Mouse (Mus musculus): ENCODE measurements around the gene Parp3. TPM values are rescaled to one million over a fixed set of nuclear protein-coding genes. Genes with fewer than 3 reads are reported as not detected.

Parp3 gene
- polyA plus RNA-seq, 1 experiment = 19.5 TPM

GRCm38 (mm10) chr9:106447348-106447747 lies 29.4 kb downstream of the Parp3 start, which contains the start of the genes Abhd14b and Abhd14a:
TSS of gene Abhd14b (plus strand) at chr9:106447459.
TSS of gene Abhd14a (minus strand) at chr9:106447678.
- WGBS = under 1% methylated on average over 24 of the region's 24 CpGs
- DNase-seq (ENCODE audit: low read depth, low spot score) = peak; percentile 88

GRCm38 (mm10) chr9:106444836-106445235 lies 31.9 kb downstream of the Parp3 start:
- no peak for DNase-seq (ENCODE audit: low read depth, low spot score)
- WGBS = 70% methylated on average over 4 of the region's 4 CpGs

- no peak for DNase-seq (ENCODE audit: low read depth, low spot score)
Measured at GRCm38 (mm10) chr9:106442680-106443079, 34.1 kb downstream of the Parp3 start.

GRCm38 (mm10) chr9:106436566-106436965 lies 40.2 kb downstream of the Parp3 start:
- WGBS = 62% methylated on average over 9 of the region's 9 CpGs
- DNase-seq (ENCODE audit: low read depth, low spot score) = no peak

More at GRCm38 (mm10) chr9:106442680-106443079, 34.1 kb downstream of the Parp3 start:
- WGBS = 76% methylated on average over 5 of the region's 5 CpGs

GRCm38 (mm10) chr9:106433389-106433788 lies 43.4 kb downstream of the Parp3 start:
- DNase-seq (ENCODE audit: low read depth, low spot score) = no peak
- WGBS = 33% methylated on average over 7 of the region's 7 CpGs

GRCm38 (mm10) chr9:106430015-106430264 lies 46.8 kb downstream of the Parp3 start:
- WGBS = 3% methylated on average over 4 of the region's 4 CpGs
- no peak for DNase-seq (ENCODE audit: low read depth, low spot score)

GRCm38 (mm10) chr9:106429221-106430014 lies 47.3 kb downstream of the Parp3 start, which contains the start of gene Rpl29:
TSS of gene Rpl29 (plus strand) at chr9:106429454.
- WGBS = under 1% methylated on average over 55 of the region's 55 CpGs
- DNase-seq (ENCODE audit: low read depth, low spot score) = peak; percentile 93

GRCm38 (mm10) chr9:106428719-106429220 lies 48.0 kb downstream of the Parp3 start:
- no peak for DNase-seq (ENCODE audit: low read depth, low spot score)
- 2% methylated on average over 11 of the region's 11 CpGs for WGBS

- 0% methylated on average over 3 of the region's 3 CpGs for WGBS
- DNase-seq (ENCODE audit: low read depth, low spot score) = peak; percentile 56
Measured at GRCm38 (mm10) chr9:106421865-106422160, 54.9 kb downstream of the Parp3 start.

- DNase-seq (ENCODE audit: low read depth, low spot score) = no peak
- WGBS = 22% methylated on average over 18 of the region's 18 CpGs
Measured at GRCm38 (mm10) chr9:106421033-106421864, 55.5 kb downstream of the Parp3 start.

- WGBS = 7% methylated on average over 2 of the region's 2 CpGs
- no peak for DNase-seq (ENCODE audit: low read depth, low spot score)
Measured at GRCm38 (mm10) chr9:106420608-106421007, 56.1 kb downstream of the Parp3 start.

Other genes with a start within 250 kb of the Parp3 start
- 106 and 167 TPM in 2 replicates for gene Alas1, start 228.3 kb downstream of the Parp3 start, polyA plus RNA-seq (2012; rRNA removed)
- gene Poc1a, start 195.9 kb downstream of the Parp3 start, polyA plus RNA-seq (2012; rRNA removed) = 19.7 and 23.2 TPM in 2 replicates
- gene Dusp7, start 108.3 kb downstream of the Parp3 start, polyA plus RNA-seq (2012; rRNA removed) = 12.6 and 15.2 TPM in 2 replicates
- 788 and 789 TPM in 2 replicates for gene Rpl29, start 47.5 kb downstream of the Parp3 start, polyA plus RNA-seq (2012; rRNA removed)
- 88.7 and 135 TPM in 2 replicates for gene Acy1, start 38.6 kb downstream of the Parp3 start, polyA plus RNA-seq (2012; rRNA removed)
- gene Abhd14b, start 29.5 kb downstream of the Parp3 start, polyA plus RNA-seq (2012; rRNA removed) = 58.1 and 64.3 TPM in 2 replicates
- 43.9 and 46.5 TPM in 2 replicates for gene Abhd14a, start 29.3 kb downstream of the Parp3 start, polyA plus RNA-seq (2012; rRNA removed)
- 15.4 and 17.4 TPM in 2 replicates for gene Pcbp4, start 23.7 kb downstream of the Parp3 start, polyA plus RNA-seq (2012; rRNA removed)
- gene Gpr62, start 11.0 kb downstream of the Parp3 start, polyA plus RNA-seq (2012; rRNA removed) = 0.05 and 0.21 TPM in 2 replicates
- 24.4 and 28.9 TPM in 2 replicates for gene Rrp9, start 986 bp downstream of the Parp3 start, polyA plus RNA-seq (2012; rRNA removed)
- not detected in 2 replicates for gene Iqcf1, start 23.0 kb upstream of the Parp3 start, polyA plus RNA-seq (2012; rRNA removed)
- not detected in 2 replicates for gene Iqcf5, start 37.6 kb upstream of the Parp3 start, polyA plus RNA-seq (2012; rRNA removed)
- gene Iqcf3, start 84.7 kb upstream of the Parp3 start, polyA plus RNA-seq (2012; rRNA removed) = not detected in 2 replicates
- not detected in 2 replicates for gene Iqcf4, start 94.0 kb upstream of the Parp3 start, polyA plus RNA-seq (2012; rRNA removed)
- gene Iqcf6, start 149.6 kb upstream of the Parp3 start, polyA plus RNA-seq (2012; rRNA removed) = not detected in 2 replicates
- gene Grm2, start 179.1 kb upstream of the Parp3 start, polyA plus RNA-seq (2012; rRNA removed) = 0.16 and 0.25 TPM in 2 replicates
- gene Tex264, start 209.0 kb upstream of the Parp3 start, polyA plus RNA-seq (2012; rRNA removed) = 65.6 and 68.0 TPM in 2 replicates

All from large intestine, adult 2 months (tissue).